Mouse (Mus musculus): Measurements from ENCODE around the gene Mrps18a.

- TF ChIP-seq POLR2A (IDR thresholded peaks at IDR 0.05; ENCODE audit: insufficient read depth, low read depth, low read length) (no peak), CTCF (IDR thresholded peaks at IDR 0.05) (no peak), EP300 (IDR thresholded peaks at IDR 0.05; ENCODE audit: insufficient read depth, low read depth, low read length) (no peak)
Observed at GRCm38 (mm10) chr17:46083381-46083780, 27.4 kb upstream of the Mrps18a start.
